Mouse (Mus musculus) lung, embryonic 16.5 days (tissue): ENCODE measurements around the gene Mgst3. TPM values are rescaled to one million over a fixed set of nuclear protein-coding genes. Genes with fewer than 3 reads are reported as not detected.
A peak's percentile ranks its signal among the peaks of the same experiment; 100 is the strongest.

Experiments used
- ATAC-seq: fragments of 200-750 bp; cut with Nextera tagmentation; 2 replicates; pipeline ENCODE4 v1.8.0; 2017; ENCODE audit warnings: low read depth, mild to moderate bottlenecking, moderate library complexity
- H3K27ac ChIP-seq: fragments of 300-500 bp; sonication (generic); 2 replicates; pipeline ENCODE4 v1.5.1; 2014; ENCODE audit warnings: mild to moderate bottlenecking, control low read depth, low read length
- H3K27me3 ChIP-seq: fragments of 300-500 bp; sonication (generic); 2 replicates; pipeline ENCODE4 v1.6.1; 2014; ENCODE audit warnings: low read depth, low read length, mixed read lengths; ENCODE audit not compliant: control insufficient read depth, insufficient read depth
- H3K36me3 ChIP-seq: fragments of 300-500 bp; sonication (generic); 2 replicates; pipeline ENCODE4 v1.6.1; 2014; ENCODE audit warnings: low read length; ENCODE audit not compliant: control insufficient read depth, insufficient read depth
- H3K4me1 ChIP-seq: fragments of 300-500 bp; sonication (generic); replicated peaks from 2 replicates; pipeline ENCODE4 v1.6.1; 2014; ENCODE audit warnings: low read length, mixed read lengths; ENCODE audit not compliant: control insufficient read depth, insufficient read depth
- H3K4me2 ChIP-seq: fragments of 300-500 bp; sonication (generic); 2 replicates; pipeline ENCODE4 v1.6.1; 2014; ENCODE audit warnings: low read depth, low read length, control low read depth
- H3K4me3 ChIP-seq: fragments of 300-500 bp; sonication (generic); 2 replicates; pipeline ENCODE4 v1.5.1; 2014; ENCODE audit warnings: mild to moderate bottlenecking, low read length, control low read depth
- H3K9ac ChIP-seq: fragments of 300-500 bp; sonication (generic); 2 replicates; pipeline ENCODE4 v1.6.1; 2014; ENCODE audit warnings: low read length, control low read depth
- H3K9me3 ChIP-seq: fragments of 300-500 bp; sonication (generic); 2 replicates; pipeline ENCODE4 v1.6.1; 2016; ENCODE audit warnings: low read length; ENCODE audit not compliant: control insufficient read depth
- WGBS: fragments of 180-500 bp; shearing (Covaris S2); extraction: QIAGEN DNeasy Blood & Tissue Kit; methylation state at CpG from one replicate; pipeline ENCODE4 v1.1.7; 2014; 5-methylcytosine and 5-hydroxymethylcytosine counted together
- polyA plus RNA-seq: library from polyadenylated mRNA; unstranded; fragments of >200 nt; fragmentation: Nextera tagmentation; extraction: Ambion mirVana; gene quantifications from 2 replicates; pipeline ENCODE4 v1.2.1, GENCODE M21; 2015

Gene Mgst3
- polyA plus RNA-seq, 1 experiment from 2014 or later: 50.8 TPM

DNA sequence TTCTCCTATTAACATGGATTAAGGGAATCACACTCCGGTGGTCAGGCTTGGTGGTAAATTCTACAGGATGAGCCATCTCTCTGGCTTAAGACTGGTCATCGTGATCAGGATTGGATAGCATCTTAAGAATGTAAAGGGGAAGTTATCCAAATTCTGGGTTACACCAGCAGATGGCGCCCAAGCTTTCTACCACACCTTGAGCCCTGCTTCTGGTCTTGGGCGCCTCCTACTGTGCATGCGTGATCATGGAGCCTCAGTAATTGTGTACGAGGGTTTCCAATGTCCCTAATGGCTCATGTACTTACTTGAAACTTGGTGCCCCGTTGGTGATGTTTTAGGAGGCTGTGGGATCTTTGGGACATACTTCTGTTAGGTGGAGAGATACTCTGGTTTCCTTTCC, 23.7 kb downstream of the Mgst3 start:
- no peak overlapping the region for H3K9ac ChIP-seq
- ATAC-seq: peak; percentile 56
- no peak overlapping the region for H3K4me2 ChIP-seq
- H3K27ac ChIP-seq: no peak overlapping the region
- no peaks in the 10 kb centered on the region; the same call in 1 of the 2 replicates for H3K4me1 ChIP-seq
- WGBS: 8% methylated on average over 7 of the region's 7 CpGs
- H3K27me3 ChIP-seq: no peaks in the 10 kb centered on the region
- H3K9me3 ChIP-seq: no peaks in the 10 kb centered on the region
- H3K36me3 ChIP-seq: peaks cover 2% of the 10 kb centered on the region
- no peak overlapping the region for H3K4me3 ChIP-seq

DNA sequence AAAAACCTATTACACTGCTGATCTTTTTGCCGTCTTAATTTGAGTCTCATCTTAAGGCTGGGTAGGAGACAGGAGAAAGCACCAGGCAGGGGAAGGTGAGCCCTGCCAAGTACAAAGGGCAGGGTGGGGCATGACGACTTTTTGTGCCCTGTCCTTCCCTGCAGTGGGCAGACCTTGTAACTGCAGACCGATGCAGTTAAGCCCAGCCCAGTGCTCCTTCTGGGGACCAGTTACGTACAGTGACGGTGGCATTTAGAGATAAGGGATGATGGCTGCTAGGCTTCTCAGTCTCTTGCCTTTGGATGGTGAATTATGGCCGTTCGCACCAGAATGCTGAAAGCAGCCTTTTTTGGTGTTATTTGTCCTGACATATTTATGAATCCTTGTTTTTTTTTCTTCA, 25.1 kb downstream of the Mgst3 start:
- Histone ChIP-seq H3K27ac (no peak overlapping the region), H3K4me1 (no peaks in the 10 kb centered on the region), H3K36me3 (peaks cover 2% of the 10 kb centered on the region), H3K27me3 (no peaks in the 10 kb centered on the region), H3K9me3 (no peaks in the 10 kb centered on the region), H3K4me2 (no peak overlapping the region), H3K9ac (no peak overlapping the region), H3K4me3 (no peak overlapping the region)
- ATAC-seq: no peak
- 75% methylated on average over 7 of the region's 7 CpGs for WGBS

DNA sequence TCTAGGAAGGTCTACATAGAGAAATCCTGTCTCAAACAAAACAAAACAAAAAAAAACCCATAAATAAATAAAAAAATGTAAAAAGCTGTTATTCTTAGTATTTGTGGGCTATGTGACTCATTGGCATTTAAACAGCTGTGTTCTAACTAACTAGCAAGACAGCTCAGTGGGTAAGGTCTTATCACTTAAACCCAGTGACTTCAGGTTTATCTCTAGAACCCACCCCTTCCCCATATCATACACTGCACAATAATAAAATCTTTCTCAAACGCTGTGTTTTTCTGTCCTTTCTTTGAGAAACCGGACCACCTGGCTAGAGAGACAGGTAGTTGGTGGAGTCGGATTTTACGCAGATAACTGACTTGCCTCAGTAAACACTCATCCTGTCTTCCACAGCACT, 25.6 kb downstream of the Mgst3 start:
- H3K4me1 ChIP-seq: no peaks in the 10 kb centered on the region
- H3K27ac ChIP-seq: no peak overlapping the region
- H3K27me3 ChIP-seq: no peaks in the 10 kb centered on the region
- H3K4me2 ChIP-seq: no peak overlapping the region
- no peak overlapping the region for H3K4me3 ChIP-seq
- no peaks in the 10 kb centered on the region for H3K9me3 ChIP-seq
- WGBS: 88% methylated on average over 4 of the region's 4 CpGs
- ATAC-seq: no peak
- H3K9ac ChIP-seq: no peak overlapping the region
- H3K36me3 ChIP-seq: peaks cover 2% of the 10 kb centered on the region

- no peaks in the 10 kb centered on the region for H3K27me3 ChIP-seq
- no peak for ATAC-seq
- no peaks in the 10 kb centered on the region for H3K4me1 ChIP-seq
- no peak overlapping the region for H3K9ac ChIP-seq
- 90% methylated on average over 6 of the region's 6 CpGs for whole genome bisulfite sequencing
- H3K4me2 ChIP-seq: no peak overlapping the region
- H3K9me3 ChIP-seq: no peaks in the 10 kb centered on the region
- peaks cover 2% of the 10 kb centered on the region for H3K36me3 ChIP-seq
- H3K27ac ChIP-seq: no peak overlapping the region
- H3K4me3 ChIP-seq: no peak overlapping the region
Observed at GRCm38 (mm10) chr1:167366621-167367020, 27.0 kb downstream of the Mgst3 start.

GRCm38 (mm10) chr1:167365808-167366207, 27.8 kb downstream of the Mgst3 start:
- 88% methylated on average over 7 of the region's 7 CpGs for WGBS
- Histone ChIP-seq H3K4me3 (no peak overlapping the region), H3K9ac (no peak overlapping the region), H3K27ac (no peak overlapping the region), H3K4me2 (no peak overlapping the region), H3K27me3 (no peaks in the 10 kb centered on the region), H3K9me3 (no peaks in the 10 kb centered on the region), H3K36me3 (peaks cover 2% of the 10 kb centered on the region), H3K4me1 (no peaks in the 10 kb centered on the region)
- ATAC-seq: no peak

GRCm38 (mm10) chr1:167363322-167363721, 30.3 kb downstream of the Mgst3 start:
- no peaks in the 10 kb centered on the region for H3K27me3 ChIP-seq
- peaks cover 2% of the 10 kb centered on the region for H3K36me3 ChIP-seq
- H3K4me1 ChIP-seq: no peaks in the 10 kb centered on the region
- no peak for ATAC-seq
- H3K9ac ChIP-seq: no peak overlapping the region
- no peak overlapping the region for H3K27ac ChIP-seq
- H3K4me2 ChIP-seq: no peak overlapping the region
- H3K4me3 ChIP-seq: no peak overlapping the region
- H3K9me3 ChIP-seq: no peaks in the 10 kb centered on the region
- WGBS: 67% methylated on average over 5 of the region's 5 CpGs

DNA sequence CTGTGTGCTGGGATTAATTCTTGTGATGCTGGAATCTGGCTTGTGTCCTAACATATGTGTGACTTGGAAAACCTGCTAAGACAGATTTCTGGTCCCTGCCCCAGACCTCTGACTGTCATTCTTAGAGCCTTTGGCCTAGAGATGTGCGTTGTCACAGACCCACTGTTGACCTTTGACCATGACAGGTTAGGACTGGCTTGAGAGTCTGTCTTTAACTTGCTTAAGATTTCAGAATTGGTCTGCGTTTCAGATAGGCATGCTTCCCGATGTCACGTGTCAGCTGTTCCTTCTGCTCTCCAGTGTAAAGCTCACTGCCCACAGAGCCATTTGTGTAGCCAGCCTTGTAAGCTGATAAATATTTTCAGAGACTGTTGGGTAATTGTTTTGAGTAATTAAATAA, 30.8 kb downstream of the Mgst3 start:
- Histone ChIP-seq H3K27ac (no peak overlapping the region), H3K4me1 (no peaks in the 10 kb centered on the region), H3K36me3 (peaks cover 2% of the 10 kb centered on the region), H3K9me3 (no peaks in the 10 kb centered on the region), H3K27me3 (no peaks in the 10 kb centered on the region), H3K4me3 (no peak overlapping the region), H3K4me2 (no peak overlapping the region), H3K9ac (no peak overlapping the region)
- WGBS: 74% methylated on average over 4 of the region's 4 CpGs
- ATAC-seq: no peak

- Histone ChIP-seq H3K27me3 (no peaks in the 10 kb centered on the region), H3K4me1 (no peaks in the 10 kb centered on the region), H3K9ac (no peak overlapping the region), H3K36me3 (peaks cover 8% of the 10 kb centered on the region), H3K27ac (no peak overlapping the region), H3K4me3 (no peak overlapping the region), H3K4me2 (no peak overlapping the region), H3K9me3 (no peaks in the 10 kb centered on the region)
- no peak for ATAC-seq
- WGBS: 92% methylated on average over 4 of the region's 4 CpGs
Observed at GRCm38 (mm10) chr1:167360268-167360667, 33.4 kb downstream of the Mgst3 start.

GRCm38 (mm10) chr1:167358731-167359130, 34.9 kb downstream of the Mgst3 start:
- H3K36me3 ChIP-seq: peaks cover 16% of the 10 kb centered on the region
- H3K4me2 ChIP-seq: no peak overlapping the region
- H3K9ac ChIP-seq: no peak overlapping the region
- ATAC-seq: no peak
- WGBS: 80% methylated on average over 9 of the region's 9 CpGs
- H3K4me3 ChIP-seq: no peak overlapping the region
- no peaks in the 10 kb centered on the region for H3K27me3 ChIP-seq
- no peak overlapping the region for H3K27ac ChIP-seq
- H3K4me1 ChIP-seq: no peaks in the 10 kb centered on the region
- no peaks in the 10 kb centered on the region for H3K9me3 ChIP-seq

DNA sequence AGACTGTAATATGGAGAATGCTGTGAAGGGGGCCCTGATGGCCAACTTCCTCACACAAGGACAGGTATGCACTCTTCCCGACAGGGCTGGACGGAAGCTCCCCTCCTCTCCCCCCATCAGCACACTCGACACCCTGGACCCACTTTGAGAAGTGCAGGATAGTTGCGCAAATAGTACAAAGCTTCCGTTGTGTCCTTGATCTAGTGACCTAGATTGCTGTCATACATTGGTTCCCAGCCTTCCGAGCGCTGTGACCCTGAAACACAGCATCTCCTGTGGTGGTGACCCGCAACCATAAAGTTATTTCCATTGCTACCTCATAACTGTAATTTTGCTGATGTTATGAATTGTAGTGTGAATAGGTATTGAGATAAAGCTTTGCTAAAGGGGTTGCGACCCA, 36.3 kb downstream of the Mgst3 start:
- no peak for ATAC-seq
- H3K4me1 ChIP-seq: no peaks in the 10 kb centered on the region

More for the DNA sequence above, 36.3 kb downstream of the Mgst3 start:
- no peak overlapping the region for H3K9ac ChIP-seq
- H3K27ac ChIP-seq: no peak overlapping the region
- no peak overlapping the region for H3K4me2 ChIP-seq
- no peaks in the 10 kb centered on the region for H3K27me3 ChIP-seq
- no peak overlapping the region for H3K4me3 ChIP-seq
- no peaks in the 10 kb centered on the region for H3K9me3 ChIP-seq
- peaks cover 16% of the 10 kb centered on the region for H3K36me3 ChIP-seq
- 90% methylated on average over 9 of the region's 9 CpGs for WGBS
